Mouse (Mus musculus) effector memory CD4-positive, alpha-beta T cell, adult 5 months (primary cell): Measurements from ENCODE around the gene Supt20. TPM values are rescaled to one million over a fixed set of nuclear protein-coding genes. Genes with fewer than 3 reads are reported as not detected.

Source experiments
- polyA plus RNA-seq: library from polyadenylated mRNA; unstranded; fragments of 100-300 nt; shearing (Covaris generic); gene quantifications from one replicate; pipeline ENCODE4 v1.2.1, GENCODE M21; 2017

Gene Supt20
- polyA plus RNA-seq: 179 TPM

GRCm38 (mm10) chr3:54692202-54693055, at the start of gene Supt20:
TSS of gene Supt20 (plus strand) at chr3:54692807.

GRCm38 (mm10) chr3:54714253-54714652, 21.6 kb downstream of the Supt20 start, which contains the start of gene Gm21958:
TSS of gene Gm21958 (minus strand) at chr3:54714353.

DNA sequence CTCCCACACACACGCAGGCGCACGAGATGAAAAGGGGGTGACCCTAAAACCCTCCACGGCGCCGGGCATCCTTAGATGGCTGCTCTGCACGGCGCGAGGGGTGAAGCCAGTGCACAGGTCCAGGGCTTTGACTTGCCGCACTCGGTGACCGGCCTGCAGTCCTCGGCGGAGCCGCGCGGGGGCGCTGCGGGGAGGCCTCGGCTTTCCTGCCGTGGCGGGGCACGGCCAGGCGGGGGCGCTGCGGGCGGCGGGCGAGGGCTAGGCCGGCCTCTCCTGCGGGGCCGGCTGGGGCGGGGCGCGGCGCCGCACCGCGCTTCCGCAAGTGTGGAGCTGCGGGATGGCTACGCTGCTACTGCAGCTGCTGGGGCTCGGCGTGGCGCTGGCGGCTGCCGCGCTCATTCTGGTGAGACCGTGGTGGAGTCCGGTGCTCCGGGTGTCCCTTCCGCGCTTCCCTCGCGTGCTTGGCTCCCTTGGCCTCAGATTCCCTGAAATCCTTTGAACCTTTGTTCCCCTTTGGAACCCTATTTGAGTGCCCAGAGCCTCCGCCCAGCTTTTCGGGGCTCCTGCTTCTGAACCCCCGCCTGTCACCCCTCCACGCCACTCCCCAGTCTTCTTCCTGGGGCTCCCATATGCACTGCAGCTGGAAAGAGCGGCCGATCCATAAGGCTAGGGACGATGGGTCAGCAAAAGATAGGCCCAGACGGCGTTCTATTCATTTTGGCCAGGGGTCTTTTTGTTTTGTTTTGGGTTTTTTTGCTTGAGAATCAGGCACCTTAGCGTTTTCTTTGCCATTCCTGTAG, 42.8 kb downstream of the Supt20 start, which contains the start of the genes Exosc8 and Alg5:
Gene Exosc8, minus strand, starts transcription at position 147 of the 800 bp plus-strand sequence.
Gene Alg5, plus strand, starts transcription at position 293 of the 800 bp plus-strand sequence.

DNA sequence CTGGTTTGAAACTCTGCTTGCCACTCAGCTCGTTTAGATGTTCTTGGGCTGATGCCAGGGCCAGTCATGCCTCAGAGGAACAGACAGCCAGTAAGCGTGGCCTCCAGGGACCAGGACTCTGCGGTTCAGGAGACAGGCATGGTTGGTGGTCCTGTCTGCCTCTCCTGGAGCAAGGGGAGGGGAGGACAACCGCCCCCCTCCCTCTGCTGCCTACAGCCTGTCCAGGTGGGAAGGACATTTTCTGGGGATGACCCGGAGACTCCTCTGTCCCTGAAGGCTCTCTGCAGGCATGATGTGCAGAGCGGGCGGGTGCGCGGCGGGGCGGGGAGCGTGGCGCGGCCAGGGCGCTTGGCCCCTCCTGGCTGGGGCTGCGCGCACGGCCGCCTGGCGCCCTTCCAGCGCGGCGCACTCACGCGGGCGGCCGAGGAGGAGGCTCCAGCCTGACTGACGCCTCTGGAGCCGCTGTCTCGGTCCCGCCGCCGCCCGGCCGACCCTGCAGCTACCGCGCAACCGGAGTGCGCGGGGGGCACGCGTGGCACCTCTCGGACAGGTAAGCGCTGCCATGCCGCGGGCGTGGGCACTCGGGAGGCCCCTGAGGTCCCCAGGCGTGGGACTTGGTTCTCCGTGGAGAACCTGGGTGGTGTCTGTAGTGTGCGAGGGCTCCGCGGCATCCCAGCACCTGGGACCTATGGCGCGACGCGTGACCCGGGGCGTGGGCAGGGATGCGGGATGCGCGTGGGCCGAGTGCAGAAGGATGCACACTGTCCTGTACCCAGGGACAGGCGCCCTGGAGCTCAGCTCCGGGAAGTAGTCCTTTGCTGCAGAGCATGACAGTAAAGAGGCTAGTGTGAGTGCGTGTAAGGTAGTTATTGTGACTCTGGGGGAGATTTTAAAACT, 62.8 kb downstream of the Supt20 start, which contains the start of gene Smad9:
Gene Smad9, plus strand, starts transcription at position 438 of the 897 bp plus-strand sequence.

Other genes starting within 250 kb of the Supt20 start
- 1.4 TPM for gene Gm21958, start 21.5 kb downstream of the Supt20 start, polyA plus RNA-seq
- gene Exosc8, start 42.6 kb downstream of the Supt20 start, polyA plus RNA-seq: 109 TPM
- 45.0 TPM for gene Alg5, start 42.7 kb downstream of the Supt20 start, polyA plus RNA-seq
- gene Smad9, start 62.8 kb downstream of the Supt20 start, polyA plus RNA-seq: not detected
- gene Rfxap, start 115.0 kb downstream of the Supt20 start, polyA plus RNA-seq: 68.1 TPM
- not detected for gene Sertm1, start 223.1 kb downstream of the Supt20 start, polyA plus RNA-seq